Mouse (Mus musculus): ENCODE measurements around the gene Cep131.

GRCm38 (mm10) chr11:120045839-120046552 is 40.6 kb downstream of the Cep131 start:
- TF ChIP-seq CTCF (conservative IDR thresholded peaks at IDR 0.05; ENCODE audit: low read length) (no peak), NANOG (IDR thresholded peaks at IDR 0.05; ENCODE audit: borderline replicate concordance, low read length) (no peak), POU5F1 (IDR thresholded peaks at IDR 0.05; ENCODE audit: borderline replicate concordance, low read length) (no peak)
